Mouse (Mus musculus): ENCODE results near the gene Tmem143.
"Not testable (repeated sequence)": the region's sequence is repeated elsewhere in the genome, so short reads cannot be mapped to it uniquely, and the experiment has no call there.

Tmem143 gene

DNA sequence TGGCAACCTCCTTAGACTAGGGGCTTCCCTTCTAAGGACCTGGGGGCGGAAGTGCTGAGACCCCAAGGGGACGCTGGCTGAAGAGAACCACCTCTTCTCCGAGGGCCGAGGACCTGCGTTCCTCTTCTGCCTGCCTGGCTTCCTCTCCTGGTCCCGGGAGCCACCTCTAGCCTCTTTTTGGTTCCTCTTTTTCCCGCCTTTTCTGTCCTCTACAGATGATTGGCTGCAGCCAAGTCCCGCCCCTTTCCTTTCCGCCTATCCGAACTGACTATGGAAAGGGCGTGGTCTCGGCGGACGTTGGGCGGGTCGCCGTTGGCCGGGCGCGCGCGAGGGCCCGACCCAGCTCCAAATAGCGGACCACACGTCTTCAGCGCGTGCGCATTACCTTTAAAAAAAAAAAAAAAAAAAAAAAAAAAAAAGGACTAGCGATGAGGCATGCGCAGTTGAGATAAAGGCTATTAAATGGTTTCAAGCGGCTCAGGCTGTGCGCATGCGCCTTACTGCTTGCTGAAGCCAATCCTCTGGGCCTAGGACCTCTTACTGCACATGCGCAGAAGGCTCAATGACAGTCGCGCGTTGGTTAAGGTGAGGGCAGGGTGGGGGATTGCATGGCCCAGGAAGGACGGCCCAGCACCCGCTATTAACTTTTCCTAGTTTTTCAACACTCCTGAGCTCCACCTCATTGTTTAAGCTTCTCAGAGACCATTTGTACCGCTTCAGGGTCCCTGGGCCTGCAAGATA is at the start of gene Tmem143, which contains the start of gene Syngr4:
Tmem143 (plus strand) TSS at position 425 of the 741 bp plus-strand sequence.
Syngr4 (minus strand) TSS at position 198 of the 741 bp plus-strand sequence.
- DNase-seq (ENCODE audit: low spot score in 2 of 2), result peak; percentile 97

DNA sequence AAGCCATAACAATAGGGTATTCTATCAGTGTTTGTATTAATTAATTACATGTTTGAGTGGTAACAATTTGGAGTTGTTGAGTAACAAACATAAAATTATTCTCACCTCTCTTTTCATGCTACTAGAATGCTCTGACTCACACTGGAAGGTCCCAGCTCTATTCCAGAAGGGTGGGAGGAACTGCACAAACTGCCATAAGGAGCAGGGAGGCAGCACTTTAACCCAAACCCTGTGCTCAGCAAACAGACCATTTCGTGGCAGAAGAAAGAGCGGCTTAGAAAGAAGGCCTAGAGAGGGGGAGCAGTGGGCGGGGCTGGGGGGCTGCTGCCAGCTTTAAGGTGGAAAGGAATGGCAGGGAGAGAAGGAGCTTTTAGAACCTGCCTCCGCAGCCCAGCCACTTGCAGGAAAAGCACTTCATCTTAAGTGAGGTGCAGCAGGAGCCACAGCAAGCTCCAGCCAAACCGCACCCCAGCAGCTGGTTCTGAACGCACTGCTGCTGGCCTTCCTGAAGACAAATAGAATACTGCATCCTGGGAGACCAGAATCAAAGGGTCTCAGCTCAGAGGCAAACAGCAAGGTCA is 48.2 kb upstream of the Tmem143 start:
- DNase-seq (ENCODE audit: low spot score in 2 of 2), result no peak

- no peak for DNase-seq (ENCODE audit: low spot score in 2 of 2)
Measured at GRCm38 (mm10) chr7:45850661-45851060, 46.1 kb upstream of the Tmem143 start.

GRCm38 (mm10) chr7:45853089-45853488 is 43.7 kb upstream of the Tmem143 start:
- DNase-seq (ENCODE audit: low spot score in 2 of 2), result no peak

GRCm38 (mm10) chr7:45856950-45857901 is 39.5 kb upstream of the Tmem143 start:
- DNase-seq (ENCODE audit: low spot score in 2 of 2), result no peak

- DNase-seq (ENCODE audit: low spot score in 2 of 2), result no peak
Measured at GRCm38 (mm10) chr7:45859008-45859407, 37.7 kb upstream of the Tmem143 start.

GRCm38 (mm10) chr7:45862804-45863203 is 33.9 kb upstream of the Tmem143 start:
- no peak for DNase-seq (ENCODE audit: low spot score in 2 of 2)

DNA sequence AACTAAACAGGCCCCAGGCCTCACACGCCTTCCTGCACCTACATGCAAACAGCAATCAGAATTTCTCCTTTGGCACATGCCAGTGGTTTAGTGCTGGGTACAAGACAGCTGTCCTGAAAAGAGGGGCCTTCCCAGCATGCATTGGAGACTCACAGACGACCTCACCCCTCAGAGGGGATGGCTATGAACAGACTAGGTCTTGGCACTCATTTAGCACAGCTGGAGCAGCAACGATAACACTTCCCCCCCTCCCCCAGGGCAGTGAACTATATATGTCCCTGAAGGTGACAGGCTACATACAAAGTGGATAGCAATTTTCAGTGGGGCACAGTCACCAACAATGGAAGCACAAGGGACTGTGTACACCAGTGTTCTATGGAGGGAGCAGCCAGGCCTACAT is 32.3 kb upstream of the Tmem143 start:
- DNase-seq (ENCODE audit: low spot score in 2 of 2), result no peak

GRCm38 (mm10) chr7:45865925-45866910 is 30.5 kb upstream of the Tmem143 start:
- DNase-seq (ENCODE audit: low spot score in 2 of 2), result peak; percentile 86 to 92

GRCm38 (mm10) chr7:45867871-45868270 is 28.9 kb upstream of the Tmem143 start:
- no peak for DNase-seq (ENCODE audit: low spot score in 2 of 2)

DNA sequence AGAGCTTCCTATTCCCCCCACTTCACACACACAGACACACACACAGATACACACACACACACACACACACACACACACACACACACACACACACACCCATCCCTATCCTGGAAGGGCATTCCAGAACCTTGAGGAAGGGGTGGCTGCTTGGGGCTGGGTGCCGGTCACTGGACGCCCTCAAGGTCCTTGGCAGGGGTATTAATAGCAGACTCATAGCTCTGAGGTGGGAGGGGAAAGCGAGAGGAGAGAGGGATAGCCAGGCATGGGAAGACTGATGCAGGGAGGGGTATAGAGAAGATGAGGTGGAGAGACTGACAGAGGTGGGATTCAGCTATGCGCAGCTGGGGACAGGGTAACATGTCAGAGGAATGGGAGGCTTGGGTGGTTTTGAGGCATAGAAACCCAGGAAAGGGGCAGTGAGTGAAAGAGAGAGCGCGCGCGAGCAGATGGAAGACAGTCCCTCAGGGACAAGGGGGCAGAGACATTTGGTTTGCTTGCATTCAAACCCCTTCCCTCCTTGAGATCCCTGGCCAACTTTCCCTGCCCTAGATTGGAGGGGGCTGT is 27.6 kb upstream of the Tmem143 start:
- no peak for DNase-seq (ENCODE audit: low spot score in 2 of 2)

DNA sequence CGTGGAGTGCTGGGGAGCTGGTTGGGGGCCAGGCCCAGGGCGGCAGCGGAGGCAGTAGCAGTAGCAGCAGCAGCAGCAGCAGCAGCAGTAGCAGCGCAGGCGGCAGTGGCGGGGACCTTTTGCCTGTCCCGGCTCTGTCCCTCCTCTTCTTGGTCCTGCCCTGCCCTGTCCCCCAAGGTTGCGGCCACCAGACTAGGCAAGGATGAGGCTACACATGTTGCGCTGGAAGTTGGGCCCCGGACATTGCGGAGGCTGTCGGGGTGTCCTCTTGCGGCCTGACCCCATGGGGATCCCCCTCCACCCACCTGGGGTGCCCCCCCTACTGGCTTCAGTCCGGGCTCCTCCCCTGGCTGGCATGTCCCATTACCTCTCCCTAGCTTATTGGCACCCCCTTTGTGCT is 27.0 kb upstream of the Tmem143 start:
- no peak for DNase-seq (ENCODE audit: low spot score in 2 of 2)

GRCm38 (mm10) chr7:45870282-45871058 is 26.3 kb upstream of the Tmem143 start:
- no peak for DNase-seq (ENCODE audit: low spot score in 2 of 2)

- DNase-seq (ENCODE audit: low spot score in 2 of 2), result peak; percentile 89 to 96
Measured at GRCm38 (mm10) chr7:45872624-45873023, 24.1 kb upstream of the Tmem143 start, which contains the start of gene Kdelr1. Kdelr1 (plus strand) TSS chr7:45872772.

DNA sequence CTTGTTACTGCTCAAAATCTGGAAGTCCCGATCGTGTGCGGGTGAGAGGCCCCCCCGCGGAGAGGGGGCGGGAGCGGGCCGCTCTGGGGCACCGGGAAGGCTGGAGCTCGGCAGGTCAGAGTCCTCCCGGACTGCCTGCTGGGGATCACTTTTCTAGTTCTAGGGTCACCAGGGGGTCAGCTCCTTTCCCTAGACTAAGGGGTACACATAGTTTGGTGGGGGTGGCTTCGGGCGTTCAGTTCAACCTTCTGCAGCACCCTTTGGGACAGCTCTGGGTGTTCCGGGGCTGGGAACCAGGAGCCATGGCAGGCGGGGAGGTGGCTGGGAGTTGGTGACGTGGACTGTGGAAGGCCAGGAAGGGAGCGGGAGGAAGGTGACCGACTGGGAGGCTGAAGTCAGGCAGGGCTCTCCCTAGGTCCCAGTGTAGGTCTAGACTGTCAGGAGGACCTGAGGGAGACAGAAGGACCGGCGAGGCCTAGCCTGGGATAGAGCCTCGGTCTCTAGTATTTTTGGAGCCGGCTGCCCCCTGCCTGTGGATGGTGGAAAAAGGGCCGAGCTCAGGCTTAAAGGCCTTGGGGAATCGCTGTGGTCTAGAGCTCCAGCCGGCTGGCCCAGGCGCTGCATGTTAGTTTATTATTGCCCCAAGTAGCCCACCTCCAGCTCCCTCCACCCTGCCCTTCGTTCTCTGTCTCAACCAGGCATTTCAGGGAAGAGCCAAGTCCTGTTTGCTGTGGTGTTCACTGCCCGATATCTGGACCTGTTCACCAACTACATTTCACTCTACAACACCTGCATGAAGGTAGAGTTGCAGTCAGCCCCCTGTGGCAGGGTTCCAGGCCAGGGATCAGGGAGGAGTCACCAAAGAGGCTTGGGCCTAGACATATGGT is 23.4 kb upstream of the Tmem143 start:
- DNase-seq (ENCODE audit: low spot score in 2 of 2), result peak; percentile 65 to 86

- DNase-seq (ENCODE audit: low spot score in 2 of 2), result no peak
Measured at GRCm38 (mm10) chr7:45876895-45877294, 19.8 kb upstream of the Tmem143 start.

- not testable (repeated sequence) for DNase-seq (ENCODE audit: low spot score in 2 of 2)
Measured at GRCm38 (mm10) chr7:45878278-45878677, 18.5 kb upstream of the Tmem143 start, which contains the start of gene Grin2d. Grin2d (minus strand) TSS chr7:45878378.

- no peak for DNase-seq (ENCODE audit: low spot score in 2 of 2)
Measured at GRCm38 (mm10) chr7:45880531-45880930, 16.2 kb upstream of the Tmem143 start.

- DNase-seq (ENCODE audit: low spot score in 2 of 2), result no peak
Measured at GRCm38 (mm10) chr7:45881011-45881410, 15.7 kb upstream of the Tmem143 start.

Data from spleen, postnatal 4 days (tissue).